Mouse (Mus musculus): ENCODE results near the gene Tbx6. TPM values are rescaled to one million over a fixed set of nuclear protein-coding genes. Genes with fewer than 3 reads are reported as not detected.

Gene Tbx6
- 4.3 TPM for polyA plus RNA-seq (2017; shearing (Covaris generic))

GRCm38 (mm10) chr7:126780971-126781635, at the start of gene Tbx6:
Gene Tbx6 (plus strand): TSS chr7:126781483.

GRCm38 (mm10) chr7:126759050-126759671, 22.1 kb upstream of the Tbx6 start, which contains the start of gene Mapk3:
Gene Mapk3 (plus strand): TSS chr7:126759601.

GRCm38 (mm10) chr7:126766201-126766600, 15.1 kb upstream of the Tbx6 start, which contains the start of gene Gdpd3:
Gene Gdpd3 (plus strand): TSS chr7:126766334.

GRCm38 (mm10) chr7:126776598-126777057, 4.7 kb upstream of the Tbx6 start, which contains the start of gene Ypel3:
Gene Ypel3 (plus strand): TSS chr7:126776955.

GRCm38 (mm10) chr7:126791851-126792720, 10.8 kb downstream of the Tbx6 start, which contains the start of gene Ppp4c:
Gene Ppp4c (minus strand): TSS chr7:126792496.

GRCm38 (mm10) chr7:126797411-126798126, 16.3 kb downstream of the Tbx6 start, which contains the start of gene Fam57b:
Gene Fam57b (plus strand): TSS chr7:126797668.

GRCm38 (mm10) chr7:126831539-126831938, 50.3 kb downstream of the Tbx6 start, which contains the start of gene 4930451I11Rik:
Gene 4930451I11Rik (minus strand): TSS chr7:126831639.

Other genes with a start within 250 kb of the Tbx6 start
- gene Eif3c, start 215.1 kb upstream of the Tbx6 start, polyA plus RNA-seq (2017; shearing (Covaris generic)): 186 TPM
- gene Apobr, start 196.5 kb upstream of the Tbx6 start, polyA plus RNA-seq (2017; shearing (Covaris generic)): 2.1 TPM
- gene Cln3, start 195.7 kb upstream of the Tbx6 start, polyA plus RNA-seq (2017; shearing (Covaris generic)): 94.3 TPM
- gene Il27, start 186.5 kb upstream of the Tbx6 start, polyA plus RNA-seq (2017; shearing (Covaris generic)): not detected
- gene Nupr1, start 150.6 kb upstream of the Tbx6 start, polyA plus RNA-seq (2017; shearing (Covaris generic)): 0.34 TPM
- 101 TPM for gene Sgf29, start 132.2 kb upstream of the Tbx6 start, polyA plus RNA-seq (2017; shearing (Covaris generic))
- gene Sult1a1, start 105.1 kb upstream of the Tbx6 start, polyA plus RNA-seq (2017; shearing (Covaris generic)): 0.96 TPM
- 118 TPM for gene Bola2, start 86.1 kb upstream of the Tbx6 start, polyA plus RNA-seq (2017; shearing (Covaris generic))
- gene Slx1b, start 85.7 kb upstream of the Tbx6 start, polyA plus RNA-seq (2017; shearing (Covaris generic)): 9.2 TPM
- gene Coro1a, start 73.7 kb upstream of the Tbx6 start, polyA plus RNA-seq (2017; shearing (Covaris generic)): 3,348 TPM
- gene Mapk3, start 21.9 kb upstream of the Tbx6 start, polyA plus RNA-seq (2017; shearing (Covaris generic)): 35.2 TPM
- 1.7 TPM for gene Gdpd3, start 15.1 kb upstream of the Tbx6 start, polyA plus RNA-seq (2017; shearing (Covaris generic))
- 606 TPM for gene Ypel3, start 4.5 kb upstream of the Tbx6 start, polyA plus RNA-seq (2017; shearing (Covaris generic))
- gene Ppp4c, start 11.0 kb downstream of the Tbx6 start, polyA plus RNA-seq (2017; shearing (Covaris generic)): 417 TPM
- gene Fam57b, start 16.2 kb downstream of the Tbx6 start, polyA plus RNA-seq (2017; shearing (Covaris generic)): not detected
- not detected for gene 4930451I11Rik, start 50.2 kb downstream of the Tbx6 start, polyA plus RNA-seq (2017; shearing (Covaris generic))
- gene Doc2a, start 65.9 kb downstream of the Tbx6 start, polyA plus RNA-seq (2017; shearing (Covaris generic)): 0.14 TPM
- 7.3 TPM for gene Hirip3, start 80.5 kb downstream of the Tbx6 start, polyA plus RNA-seq (2017; shearing (Covaris generic))
- 95.0 TPM for gene Ino80e, start 80.9 kb downstream of the Tbx6 start, polyA plus RNA-seq (2017; shearing (Covaris generic))
- gene Taok2, start 103.2 kb downstream of the Tbx6 start, polyA plus RNA-seq (2017; shearing (Covaris generic)): 45.7 TPM
- gene Tmem219, start 141.4 kb downstream of the Tbx6 start, polyA plus RNA-seq (2017; shearing (Covaris generic)): 44.7 TPM
- gene Kctd13, start 147.4 kb downstream of the Tbx6 start, polyA plus RNA-seq (2017; shearing (Covaris generic)): 39.8 TPM
- 0.18 TPM for gene Asphd1, start 168.1 kb downstream of the Tbx6 start, polyA plus RNA-seq (2017; shearing (Covaris generic))
- 1.4 TPM for gene Sez6l2, start 169.1 kb downstream of the Tbx6 start, polyA plus RNA-seq (2017; shearing (Covaris generic))
- 306 TPM for gene Cdipt, start 194.4 kb downstream of the Tbx6 start, polyA plus RNA-seq (2017; shearing (Covaris generic))
- 0.89 TPM for gene Cdiptos, start 194.6 kb downstream of the Tbx6 start, polyA plus RNA-seq (2017; shearing (Covaris generic))
- gene Mvp, start 233.1 kb downstream of the Tbx6 start, polyA plus RNA-seq (2017; shearing (Covaris generic)): 39.6 TPM
- 1.6 TPM for gene Pagr1b, start 235.0 kb downstream of the Tbx6 start, polyA plus RNA-seq (2017; shearing (Covaris generic))
- gene Pagr1a, start 235.9 kb downstream of the Tbx6 start, polyA plus RNA-seq (2017; shearing (Covaris generic)): 122 TPM
- 42.9 TPM for gene Gm42742, start 239.6 kb downstream of the Tbx6 start, polyA plus RNA-seq (2017; shearing (Covaris generic))
- gene Prrt2, start 239.7 kb downstream of the Tbx6 start, polyA plus RNA-seq (2017; shearing (Covaris generic)): 14.4 TPM
- 176 TPM for gene Maz, start 245.6 kb downstream of the Tbx6 start, polyA plus RNA-seq (2017; shearing (Covaris generic))